Mouse (Mus musculus) brain, embryonic 14.5 days (tissue): ENCODE data around the gene Hs6st3. TPM values are rescaled to one million over a fixed set of nuclear protein-coding genes. Genes with fewer than 3 reads are reported as not detected.
A peak's percentile ranks its signal among the peaks of the same experiment; 100 is the strongest.
"Not testable (repeated sequence)": the region's sequence is repeated elsewhere in the genome, so short reads cannot be mapped to it uniquely, and the experiment has no call there.

Experiments used
- DNase-seq: peaks from one replicate; pipeline ENCODE4 v3.0.0-alpha.2; 2011; ENCODE audit warnings: low read depth
- CTCF ChIP-seq: fragments of 200-500 bp; IDR thresholded peaks from 2 replicates; pipeline ENCODE4 v1.5.1; 2012; ENCODE audit warnings: inconsistent platforms, mild to moderate bottlenecking, moderate library complexity, borderline replicate concordance; ENCODE audit not compliant: insufficient read depth, insufficient read length; ENCODE audit errors: extremely low read depth
- POLR2A ChIP-seq: fragments of 200-500 bp; IDR thresholded peaks from 2 replicates; pipeline ENCODE4 v1.6.1; 2012; ENCODE audit warnings: mild to moderate bottlenecking, inconsistent platforms, borderline replicate concordance; ENCODE audit not compliant: poor library complexity, insufficient read depth, insufficient read length, severe bottlenecking; ENCODE audit errors: extremely low read depth
- polyA plus RNA-seq: library from polyadenylated mRNA; depleted of rRNA; stranded (reverse); fragments of >200 nt; gene quantifications from 2 replicates; pipeline ENCODE4 v1.2.3, GENCODE M21; 2012

Gene Hs6st3
- polyA plus RNA-seq, 1 experiment: 11.1 TPM

- no peak for TF ChIP-seq POLR2A
- no peak for TF ChIP-seq CTCF
- no peak for DNase-seq
These were observed 118.9 kb downstream of the Hs6st3 start for GRCm38 (mm10) chr14:119257072-119257471.

- DNase-seq: peak; percentile 62
- TF ChIP-seq POLR2A (no peak), CTCF (no peak)
These were observed 122.2 kb downstream of the Hs6st3 start for GRCm38 (mm10) chr14:119260176-119260962.

GRCm38 (mm10) chr14:119266334-119266733 is 128.2 kb downstream of the Hs6st3 start:
- no peak for DNase-seq

GRCm38 (mm10) chr14:119273088-119273487 is 134.9 kb downstream of the Hs6st3 start:
- DNase-seq: no peak
- TF ChIP-seq POLR2A: no peak
- TF ChIP-seq CTCF: no peak

More at GRCm38 (mm10) chr14:119266334-119266733, 128.2 kb downstream of the Hs6st3 start:
- no peak for TF ChIP-seq POLR2A
- no peak for TF ChIP-seq CTCF

GRCm38 (mm10) chr14:119278156-119278555 is 140.0 kb downstream of the Hs6st3 start:
- not testable (repeated sequence) for DNase-seq

GRCm38 (mm10) chr14:119283951-119284350 is 145.8 kb downstream of the Hs6st3 start:
- no peak for DNase-seq

GRCm38 (mm10) chr14:119289668-119290067 is 151.5 kb downstream of the Hs6st3 start:
- TF ChIP-seq CTCF: no peak
- TF ChIP-seq POLR2A: no peak
- no peak for DNase-seq

More at GRCm38 (mm10) chr14:119283951-119284350, 145.8 kb downstream of the Hs6st3 start:
- TF ChIP-seq POLR2A: no peak
- TF ChIP-seq CTCF: peak; percentile 21; the same call in 1 of the 2 replicates

- TF ChIP-seq CTCF: no peak
- TF ChIP-seq POLR2A: no peak
These were observed 155.9 kb downstream of the Hs6st3 start for GRCm38 (mm10) chr14:119294071-119294470.

GRCm38 (mm10) chr14:119306461-119306860 is 168.3 kb downstream of the Hs6st3 start:
- TF ChIP-seq POLR2A (no peak), CTCF (no peak)
- DNase-seq: no peak

More at GRCm38 (mm10) chr14:119294071-119294470, 155.9 kb downstream of the Hs6st3 start:
- no peak for DNase-seq

GRCm38 (mm10) chr14:119318379-119318778 is 180.2 kb downstream of the Hs6st3 start:
- DNase-seq: no peak
- no peak for TF ChIP-seq POLR2A
- TF ChIP-seq CTCF: no peak

- TF ChIP-seq CTCF (no peak), POLR2A (no peak)
- no peak for DNase-seq
These were observed 209.1 kb downstream of the Hs6st3 start for GRCm38 (mm10) chr14:119347236-119347635.

GRCm38 (mm10) chr14:119361414-119361813 is 223.3 kb downstream of the Hs6st3 start:
- no peak for DNase-seq
- no peak for TF ChIP-seq POLR2A
- no peak for TF ChIP-seq CTCF
